Mouse (Mus musculus): ENCODE measurements at regions not wholly inside any gene's neighbourhood (a gene's known extent, or its start where the extent isn't known, plus 50 kb on each side); places are given as distances from the start of the nearest gene placed in this dataset.

- DNase-seq (ENCODE audit: low spot score), result peak; percentile 35
Measured at GRCm38 (mm10) chr14:76245063-76245396, 134.3 kb downstream of the Nufip1 start.

- peak; percentile 48 for DNase-seq (ENCODE audit: low spot score)
Measured at GRCm38 (mm10) chr14:76247664-76248063, 137.0 kb downstream of the Nufip1 start.

GRCm38 (mm10) chr14:76253850-76254249 is 143.2 kb downstream of the Nufip1 start:
- DNase-seq (ENCODE audit: low spot score), result no peak

- DNase-seq (ENCODE audit: low spot score), result no peak
Measured at GRCm38 (mm10) chr14:76254565-76255501, 144.1 kb downstream of the Nufip1 start.

- DNase-seq (ENCODE audit: low spot score), result no peak
Measured at GRCm38 (mm10) chr14:76255971-76256370, 145.3 kb downstream of the Nufip1 start.

- no peak for DNase-seq (ENCODE audit: low spot score)
Measured at GRCm38 (mm10) chr14:76258626-76259025, 147.9 kb downstream of the Nufip1 start.

- no peak for DNase-seq (ENCODE audit: low spot score)
Measured at GRCm38 (mm10) chr14:76260628-76261293, 150.1 kb downstream of the Nufip1 start.

GRCm38 (mm10) chr14:76263682-76264081 is 151.1 kb upstream of the Tsc22d1 start:
- no peak for DNase-seq (ENCODE audit: low spot score)

- DNase-seq (ENCODE audit: low spot score), result no peak
Measured at GRCm38 (mm10) chr14:76265819-76266218, 148.9 kb upstream of the Tsc22d1 start.

- DNase-seq (ENCODE audit: low spot score), result no peak
Measured at GRCm38 (mm10) chr14:76266249-76266648, 148.5 kb upstream of the Tsc22d1 start.

GRCm38 (mm10) chr14:76267091-76267490 is 147.7 kb upstream of the Tsc22d1 start:
- no peak for DNase-seq (ENCODE audit: low spot score)

GRCm38 (mm10) chr14:76271190-76271589 is 143.6 kb upstream of the Tsc22d1 start:
- DNase-seq (ENCODE audit: low spot score), result no peak

- DNase-seq (ENCODE audit: low spot score), result no peak
Measured at GRCm38 (mm10) chr14:76272840-76273239, 141.9 kb upstream of the Tsc22d1 start.

GRCm38 (mm10) chr14:76276655-76277054 is 138.1 kb upstream of the Tsc22d1 start:
- no peak for DNase-seq (ENCODE audit: low spot score)

GRCm38 (mm10) chr14:76278751-76279450 is 135.9 kb upstream of the Tsc22d1 start:
- no peak for DNase-seq (ENCODE audit: low spot score)

GRCm38 (mm10) chr14:76279561-76279960 is 135.2 kb upstream of the Tsc22d1 start:
- no peak for DNase-seq (ENCODE audit: low spot score)

GRCm38 (mm10) chr14:76281867-76282266 is 132.9 kb upstream of the Tsc22d1 start:
- no peak for DNase-seq (ENCODE audit: low spot score)

- no peak for DNase-seq (ENCODE audit: low spot score)
Measured at GRCm38 (mm10) chr14:76287768-76288167, 127.0 kb upstream of the Tsc22d1 start.

- DNase-seq (ENCODE audit: low spot score), result no peak
Measured at GRCm38 (mm10) chr14:76290401-76291018, 124.3 kb upstream of the Tsc22d1 start.

- no peak for DNase-seq (ENCODE audit: low spot score)
Measured at GRCm38 (mm10) chr14:76292211-76292610, 122.5 kb upstream of the Tsc22d1 start.

GRCm38 (mm10) chr14:76295411-76296169 is 119.2 kb upstream of the Tsc22d1 start:
- no peak for DNase-seq (ENCODE audit: low spot score)

Measured in testis, postnatal 10 days (tissue).